Mouse (Mus musculus) neural tube, embryonic 11.5 days (tissue): ENCODE measurements around the gene Dedd. TPM values are rescaled to one million over a fixed set of nuclear protein-coding genes. Genes with fewer than 3 reads are reported as not detected.

ENCODE experiments used
- ATAC-seq: fragments of 200-750 bp; cut with Nextera tagmentation; 2 replicates; pipeline ENCODE4 v1.8.0; 2017; ENCODE audit warnings: moderate number of reproducible peaks, mild to moderate bottlenecking, moderate TSS enrichment, moderate library complexity; ENCODE audit not compliant: insufficient read depth, low FRiP score, low TSS enrichment
- DNase-seq: peaks from one replicate; pipeline ENCODE4 v3.0.0-alpha.2; 2015; ENCODE audit warnings: low spot score
- H3K27ac ChIP-seq: fragments of 300-500 bp; sonication (generic); 2 replicates; pipeline ENCODE4 v1.5.1; 2014; ENCODE audit warnings: low read depth, mild to moderate bottlenecking, low read length
- H3K27me3 ChIP-seq: fragments of 300-500 bp; sonication (generic); 2 replicates; pipeline ENCODE4 v1.6.1; 2014; ENCODE audit warnings: mild to moderate bottlenecking, low read length, mixed read lengths; ENCODE audit not compliant: control insufficient read depth, insufficient read depth
- H3K36me3 ChIP-seq: fragments of 300-500 bp; sonication (generic); 2 replicates; pipeline ENCODE4 v1.6.1; 2014; ENCODE audit warnings: mild to moderate bottlenecking, low read length, moderate library complexity, mixed read lengths; ENCODE audit not compliant: control insufficient read depth, insufficient read depth
- H3K4me1 ChIP-seq: fragments of 300-500 bp; sonication (generic); 2 replicates; pipeline ENCODE4 v1.6.1; 2014; ENCODE audit warnings: low read length, mixed read lengths; ENCODE audit not compliant: control insufficient read depth, insufficient read depth
- H3K4me2 ChIP-seq: fragments of 300-500 bp; sonication (generic); 2 replicates; pipeline ENCODE4 v1.6.1; 2014; ENCODE audit warnings: low read depth, mild to moderate bottlenecking, moderate library complexity
- H3K4me3 ChIP-seq: fragments of 300-500 bp; sonication (generic); 2 replicates; pipeline ENCODE4 v1.5.1; 2014; ENCODE audit warnings: low read depth, low read length
- H3K9ac ChIP-seq: fragments of 300-500 bp; sonication (generic); 2 replicates; pipeline ENCODE4 v1.6.1; 2014; ENCODE audit warnings: mild to moderate bottlenecking, low read length
- H3K9me3 ChIP-seq: fragments of 300-500 bp; sonication (generic); 2 replicates; pipeline ENCODE4 v1.6.1; 2016; ENCODE audit warnings: low read length; ENCODE audit not compliant: control insufficient read depth
- WGBS: fragments of 180-500 bp; shearing (Covaris S2); extraction: QIAGEN DNeasy Blood & Tissue Kit; methylation state at CpG from one replicate; pipeline ENCODE4 v1.1.7; 2014; 5-methylcytosine and 5-hydroxymethylcytosine counted together
- polyA plus RNA-seq: library from polyadenylated mRNA; unstranded; fragments of >200 nt; fragmentation: Nextera tagmentation; extraction: Ambion mirVana; gene quantifications from 2 replicates; pipeline ENCODE4 v1.2.1, GENCODE M21; 2014

Gene Dedd
- polyA plus RNA-seq: 50.4 and 57.6 TPM in 2 replicates

DNA sequence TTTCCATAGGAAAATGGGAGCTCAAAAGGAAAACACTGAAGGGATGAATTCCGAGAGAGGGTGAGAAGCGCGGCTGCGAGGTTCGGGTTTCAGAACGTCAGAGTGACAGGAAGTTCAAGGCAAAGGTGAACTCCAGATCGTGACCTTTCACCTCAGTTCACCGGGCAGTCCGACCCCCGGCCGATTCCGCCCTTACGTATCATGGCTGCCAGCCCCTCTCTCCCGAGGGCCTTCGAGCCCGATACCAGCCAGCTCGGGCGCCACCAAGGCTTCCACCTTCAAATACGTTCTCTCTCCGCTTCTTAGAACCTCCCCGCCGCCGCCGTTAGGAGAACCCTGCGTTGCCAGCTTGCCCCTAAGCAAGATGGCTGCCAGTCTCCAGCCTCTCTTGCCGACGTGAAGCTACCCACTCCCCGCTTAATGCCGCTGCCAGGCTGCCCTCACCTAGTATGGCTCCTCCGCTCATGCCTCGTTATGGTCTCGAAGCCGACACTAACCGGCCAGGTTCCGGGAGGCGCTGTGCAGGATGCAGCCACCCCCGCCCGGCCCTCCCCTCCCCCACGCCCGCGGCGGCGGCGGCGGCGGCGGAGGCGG is at the start of gene Dedd:
Dedd (plus strand) TSS at position 307 of the 594 bp plus-strand sequence.
- H3K9me3 ChIP-seq: no peaks in the 10 kb centered on the region
- no peaks in the 10 kb centered on the region for H3K27me3 ChIP-seq
- DNase-seq (peak; percentile 92), ATAC-seq (peak; percentile 93)
- H3K4me3 ChIP-seq: peak within 1 kb of the TSS; percentile 75
- H3K36me3 ChIP-seq: no peaks in the 10 kb centered on the region
- H3K27ac ChIP-seq: peak within 1 kb of the TSS; percentile 96
- peak within 1 kb of the TSS; percentile 83 for H3K4me2 ChIP-seq
- peak within 1 kb of the TSS; percentile 92 for H3K9ac ChIP-seq
- H3K4me1 ChIP-seq: peaks cover 10% of the 10 kb centered on the region
- under 1% methylated on average over 46 of the region's 48 CpGs for WGBS

- DNase-seq: no peak
- Histone ChIP-seq H3K4me3 (peak overlapping the region; percentile 67), H3K27ac (no peak overlapping the region), H3K4me1 (peaks cover 6% of the 10 kb centered on the region; the same call in 1 of the 2 replicates), H3K4me2 (peak overlapping the region; percentile 84), H3K27me3 (no peaks in the 10 kb centered on the region), H3K9ac (peak overlapping the region; percentile 61), H3K36me3 (peaks cover 16% of the 10 kb centered on the region), H3K9me3 (no peaks in the 10 kb centered on the region)
- WGBS: 68% methylated on average over 5 of the region's 5 CpGs
- ATAC-seq: no peak
Observed at GRCm38 (mm10) chr1:171279721-171280120, 49.2 kb upstream of the Dedd start.

DNA sequence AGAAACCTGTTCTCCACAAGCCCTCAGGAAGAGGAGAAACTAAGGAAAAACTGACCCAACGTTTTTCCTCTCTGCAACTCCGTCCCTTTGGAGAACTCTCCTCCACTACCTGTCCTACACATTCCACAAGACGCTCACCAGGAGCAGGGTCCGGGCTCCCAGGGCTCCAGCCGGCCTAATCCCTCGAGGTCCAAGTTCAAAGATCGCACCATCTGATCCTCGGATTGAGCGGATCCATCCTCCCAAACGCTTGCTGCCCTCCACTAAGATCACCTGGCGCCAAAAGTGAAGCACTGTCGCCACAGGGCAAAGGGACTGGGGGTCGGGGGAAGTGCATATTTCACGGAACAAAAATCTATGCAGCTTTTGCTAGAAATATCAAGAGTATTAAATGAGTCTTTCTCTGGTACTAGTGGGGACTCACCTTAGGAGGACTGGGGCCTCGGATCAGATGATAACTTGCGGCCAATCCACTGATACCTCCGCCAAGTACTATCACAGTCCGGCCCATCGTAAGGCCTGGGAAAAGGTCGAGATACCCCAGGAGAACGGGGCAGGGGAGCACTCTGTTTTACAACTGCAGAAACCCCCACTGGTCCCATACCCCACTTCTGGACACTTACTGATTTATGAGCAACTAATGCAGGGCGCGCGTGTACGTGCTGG is 48.6 kb upstream of the Dedd start:
- WGBS: 2% methylated on average over 25 of the region's 25 CpGs
- Histone ChIP-seq H3K36me3 (peaks cover 16% of the 10 kb centered on the region), H3K9ac (peak overlapping the region; percentile 61), H3K4me3 (peak overlapping the region; percentile 67), H3K4me2 (peak overlapping the region; percentile 84), H3K4me1 (peaks cover 6% of the 10 kb centered on the region; the same call in 1 of the 2 replicates), H3K27ac (no peak overlapping the region), H3K27me3 (no peaks in the 10 kb centered on the region), H3K9me3 (no peaks in the 10 kb centered on the region)
- DNase-seq (no peak), ATAC-seq (peak; percentile 40)

- Histone ChIP-seq H3K27me3 (no peaks in the 10 kb centered on the region), H3K36me3 (peaks cover 15% of the 10 kb centered on the region), H3K9ac (peak within 1 kb of the TSS; percentile 61), H3K27ac (peak within 1 kb of the TSS; percentile 76), H3K4me2 (peak within 1 kb of the TSS; percentile 84), H3K4me3 (peak within 1 kb of the TSS; percentile 67), H3K9me3 (no peaks in the 10 kb centered on the region), H3K4me1 (peaks cover 6% of the 10 kb centered on the region; the same call in 1 of the 2 replicates)
- 0% methylated on average over 26 of the region's 26 CpGs for WGBS
- peak; percentile 98 for ATAC-seq
- peak; percentile 90 for DNase-seq
Observed at GRCm38 (mm10) chr1:171280916-171281527, 47.9 kb upstream of the Dedd start, which contains the start of gene Ppox. Ppox (minus strand) TSS chr1:171281186.

DNA sequence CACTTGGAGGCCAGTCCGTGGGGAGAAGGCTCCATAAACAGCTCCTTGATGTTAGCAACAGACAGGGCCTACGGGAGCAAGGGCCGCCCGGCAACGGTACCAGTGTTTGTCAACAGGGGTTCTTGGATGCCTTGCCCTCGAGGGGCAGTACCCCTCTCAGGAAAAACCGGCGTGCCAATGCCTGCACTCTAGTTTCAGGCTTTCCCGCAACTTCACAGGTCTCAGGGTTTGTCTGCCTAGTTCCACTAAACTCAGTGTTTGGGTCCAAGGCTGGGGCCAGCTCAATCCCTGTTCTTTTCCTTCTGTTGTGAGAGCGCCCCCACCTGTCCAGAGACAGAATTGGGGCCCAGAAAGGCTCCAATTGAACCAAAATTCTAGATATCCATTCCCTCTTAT is 47.4 kb upstream of the Dedd start:
- DNase-seq (peak; percentile 80), ATAC-seq (peak; percentile 49)
- H3K36me3 ChIP-seq: peaks cover 14% of the 10 kb centered on the region
- H3K27ac ChIP-seq: peak overlapping the region; percentile 76
- H3K9ac ChIP-seq: peak overlapping the region; percentile 50
- peaks cover 6% of the 10 kb centered on the region; the same call in 1 of the 2 replicates for H3K4me1 ChIP-seq
- H3K27me3 ChIP-seq: no peaks in the 10 kb centered on the region
- H3K4me3 ChIP-seq: peak overlapping the region; percentile 67
- WGBS: under 1% methylated on average over 10 of the region's 10 CpGs
- H3K9me3 ChIP-seq: no peaks in the 10 kb centered on the region
- H3K4me2 ChIP-seq: peak overlapping the region; percentile 78

DNA sequence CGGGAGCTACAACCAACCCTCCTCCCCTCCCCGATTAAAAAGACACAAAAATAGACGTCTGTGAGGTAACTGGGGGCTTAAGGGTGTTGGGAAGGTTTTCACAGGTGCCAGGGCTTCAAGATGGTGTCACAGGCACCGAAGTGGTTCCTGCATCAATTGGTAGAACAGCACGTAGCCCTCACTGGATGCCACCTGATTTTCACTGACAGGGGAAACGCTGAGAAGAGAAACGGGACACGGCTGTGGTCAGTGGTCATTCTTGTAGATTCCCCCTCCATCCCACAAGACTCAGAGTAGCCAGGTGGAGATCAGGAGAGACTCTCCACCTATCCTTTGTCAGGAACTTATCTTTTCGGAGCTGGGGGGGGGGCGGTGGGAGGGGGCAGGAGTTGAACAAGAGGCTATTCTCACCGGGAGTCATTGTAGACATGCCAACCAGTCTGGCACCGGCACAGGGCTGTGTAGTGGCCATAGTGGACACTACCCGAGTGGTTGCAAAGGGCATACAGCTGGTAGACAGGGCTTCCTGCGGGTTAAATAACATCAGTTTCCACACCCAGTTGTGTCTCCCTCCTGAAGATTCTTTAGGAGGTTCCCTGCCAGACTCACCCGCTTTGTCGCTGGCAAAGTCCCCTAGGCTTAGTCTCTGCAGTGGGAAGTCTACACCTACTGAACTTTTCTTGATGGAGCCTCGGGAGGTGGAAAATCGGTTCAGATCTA is 46.7 kb upstream of the Dedd start:
- no peak overlapping the region for H3K27ac ChIP-seq
- DNase-seq (no peak), ATAC-seq (no peak)
- H3K9ac ChIP-seq: no peak overlapping the region; the same call in 1 of the 2 replicates
- no peak overlapping the region; the same call in 1 of the 2 replicates for H3K4me3 ChIP-seq
- peaks cover 6% of the 10 kb centered on the region; the same call in 1 of the 2 replicates for H3K4me1 ChIP-seq
- H3K36me3 ChIP-seq: peaks cover 14% of the 10 kb centered on the region
- WGBS: 82% methylated on average over 18 of the region's 18 CpGs
- H3K27me3 ChIP-seq: no peaks in the 10 kb centered on the region
- no peak overlapping the region for H3K4me2 ChIP-seq
- H3K9me3 ChIP-seq: no peaks in the 10 kb centered on the region

DNA sequence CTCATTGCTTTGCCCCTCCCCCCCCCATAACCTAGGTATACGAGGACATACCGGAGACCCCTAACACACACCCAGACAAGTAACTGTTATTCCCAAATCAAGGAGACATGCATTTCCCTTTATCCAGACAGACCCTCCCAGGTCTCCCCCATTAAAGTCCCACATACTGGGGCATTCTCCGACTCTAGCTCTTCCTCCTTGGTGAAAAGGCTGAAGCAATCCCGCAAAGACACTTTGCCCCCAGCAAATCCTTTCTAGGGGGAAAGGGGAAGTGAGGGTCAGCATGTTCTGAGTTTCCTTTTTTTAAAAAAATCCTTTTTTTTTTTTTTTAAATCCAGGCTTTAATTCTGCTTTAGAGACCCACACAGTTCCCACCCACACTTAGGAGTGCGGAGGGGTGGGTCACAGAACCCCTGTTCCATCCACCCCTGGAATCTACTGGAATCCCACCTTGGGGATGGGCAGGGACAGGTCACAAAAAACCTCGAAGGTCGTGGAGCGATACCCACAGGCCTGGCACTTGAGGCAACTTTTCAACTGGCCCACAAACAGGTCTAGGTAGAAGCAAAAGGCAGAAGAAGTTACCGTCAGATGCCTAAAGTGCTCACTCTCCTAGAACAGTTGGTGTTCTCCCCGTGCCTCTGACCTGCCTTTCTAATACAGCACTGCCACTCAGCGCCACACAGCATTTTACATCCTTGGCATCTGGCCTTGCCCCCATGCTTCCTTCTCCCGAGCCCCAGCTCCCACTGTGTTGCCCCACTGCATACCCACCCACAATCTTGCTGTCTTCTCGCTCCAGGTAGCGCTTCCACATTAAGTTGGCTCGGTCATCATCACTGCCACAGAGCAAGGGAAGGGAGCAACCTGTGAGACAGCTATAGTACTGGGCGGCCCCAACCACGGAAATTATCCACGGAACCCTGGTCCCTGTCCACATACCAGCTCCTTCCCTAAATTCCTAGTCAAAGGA is 45.5 kb upstream of the Dedd start:
- Histone ChIP-seq H3K27me3 (no peaks in the 10 kb centered on the region), H3K27ac (no peak overlapping the region), H3K4me2 (no peak overlapping the region), H3K4me1 (peaks cover 10% of the 10 kb centered on the region; the same call in 1 of the 2 replicates), H3K4me3 (no peak overlapping the region), H3K36me3 (peaks cover 5% of the 10 kb centered on the region), H3K9me3 (no peaks in the 10 kb centered on the region), H3K9ac (no peak overlapping the region)
- 92% methylated on average over 18 of the region's 18 CpGs for WGBS
- no peak for DNase-seq
- no peak for ATAC-seq
